Mouse (Mus musculus) ES-Bruce4 (cell line): ENCODE results near the gene Cpeb1.

ENCODE experiments used
- CTCF ChIP-seq: IDR thresholded peaks from one replicate; pipeline ENCODE4 v1.8.1; 2011; ENCODE audit warnings: low read depth, low read length
- POLR2A ChIP-seq: IDR thresholded peaks from one replicate; pipeline ENCODE4 v1.8.1; 2011; ENCODE audit warnings: low read length; ENCODE audit not compliant: insufficient read depth

DNA sequence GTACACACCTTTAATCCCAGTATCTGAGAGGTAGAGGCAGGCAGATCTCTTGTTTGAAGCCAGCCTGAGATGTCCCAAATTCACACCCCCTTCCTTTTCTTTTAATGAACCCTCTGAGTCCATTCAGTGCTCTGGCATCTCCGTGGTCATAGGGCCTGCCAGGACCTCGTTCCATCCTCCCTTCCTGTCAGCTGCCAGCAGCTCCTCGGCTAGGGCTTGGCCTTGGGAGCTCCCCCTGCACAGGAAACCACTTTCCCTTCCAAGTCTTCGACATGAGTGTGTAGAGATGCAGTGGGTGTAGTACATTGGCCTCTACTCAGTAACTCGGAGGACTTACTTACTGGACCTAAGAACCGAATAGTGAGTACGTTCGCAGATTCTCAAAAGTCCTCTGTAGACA, 139.7 kb downstream of the Cpeb1 start:
- TF ChIP-seq CTCF (no peak), POLR2A (no peak)
